Mouse (Mus musculus) Muller cell, postnatal 12 days (primary cell): ENCODE data around the gene Tmem198.

Experiments used
- DNase-seq: peaks from one replicate; pipeline ENCODE4 v3.0.0-alpha.2; 2015; ENCODE audit errors: inconsistent ontology term

The Tmem198 gene

GRCm38 (mm10) chr1:75478916-75479634, at the start of gene Tmem198, which contains the start of gene Chpf:
Tmem198 (plus strand) TSS chr1:75479532.
Chpf (minus strand) TSS chr1:75479307.
- DNase-seq = peak; percentile 99

DNA sequence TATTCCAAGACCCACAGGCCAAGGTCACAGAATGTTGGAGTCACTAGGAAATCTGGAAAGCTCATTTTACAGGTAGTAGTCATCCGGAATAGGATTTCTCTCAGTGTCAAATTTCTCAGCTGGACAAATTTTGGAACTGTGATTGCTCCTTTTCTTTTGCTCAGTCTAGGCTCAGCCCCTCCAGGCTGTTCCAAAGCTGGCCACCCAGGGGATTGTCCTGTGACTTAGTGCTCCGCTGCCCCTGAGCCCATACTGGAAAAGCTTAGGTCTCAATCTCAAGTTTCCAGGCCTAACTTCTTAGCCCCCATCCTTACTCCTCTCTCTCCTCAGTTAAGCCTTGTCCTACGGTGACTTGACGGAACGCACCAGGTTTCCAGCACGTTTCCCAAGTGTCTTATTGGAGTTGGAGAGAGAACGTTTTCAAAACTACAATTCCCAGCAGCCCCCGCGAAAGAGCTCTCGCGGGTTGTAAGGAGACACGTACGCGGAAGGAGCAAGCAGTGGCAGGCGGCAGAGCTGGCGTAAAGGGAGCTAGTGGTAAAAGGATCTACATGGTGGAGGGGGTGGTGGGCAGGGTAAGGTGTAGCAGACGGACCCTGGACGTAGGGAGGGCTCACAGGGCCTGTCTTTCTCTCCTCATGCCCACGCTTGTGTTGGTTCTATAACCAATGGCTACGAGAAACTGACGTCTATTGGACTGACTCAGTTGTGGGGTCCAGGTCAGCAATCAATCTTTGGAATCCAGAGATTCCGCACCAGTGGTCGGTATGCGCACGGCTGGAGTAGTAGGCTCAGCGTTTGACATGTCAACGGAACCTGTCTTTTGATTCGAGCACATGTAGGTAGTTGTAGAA, 43.6 kb upstream of the Tmem198 start, which contains the start of gene Gmppa:
TSS of gene Gmppa (plus strand) at position 456 of the 854 bp plus-strand sequence.
- DNase-seq = peak; percentile 78

GRCm38 (mm10) chr1:75438782-75439181, 40.5 kb upstream of the Tmem198 start:
- no peak for DNase-seq

- no peak for DNase-seq
Observed at GRCm38 (mm10) chr1:75440661-75441060, 38.7 kb upstream of the Tmem198 start.

DNA sequence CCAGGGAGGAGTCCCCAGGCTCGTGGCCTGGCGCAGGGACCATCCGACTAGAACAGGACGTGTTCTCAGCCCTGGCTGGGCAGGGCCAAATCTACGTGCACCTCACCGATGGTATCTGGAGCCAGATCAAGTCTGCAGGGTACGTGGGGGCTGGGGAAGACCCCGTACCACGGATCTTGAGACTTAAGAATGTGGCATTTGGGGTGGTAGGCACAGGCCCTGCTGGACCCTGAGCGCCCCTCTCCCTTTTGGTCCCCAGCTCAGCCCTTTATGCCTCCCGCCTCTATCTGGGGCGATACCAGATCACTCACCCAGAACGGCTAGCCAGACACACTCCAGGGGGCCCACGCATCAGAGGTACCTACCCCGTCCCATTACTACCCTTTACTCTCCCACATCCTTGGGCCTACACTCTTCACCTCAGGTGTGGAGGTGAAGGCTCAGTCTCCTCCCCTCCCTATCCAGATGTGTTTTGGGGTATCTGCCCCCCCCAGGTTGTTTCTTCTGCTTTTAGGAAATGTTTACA, 37.8 kb upstream of the Tmem198 start:
- no peak for DNase-seq

DNA sequence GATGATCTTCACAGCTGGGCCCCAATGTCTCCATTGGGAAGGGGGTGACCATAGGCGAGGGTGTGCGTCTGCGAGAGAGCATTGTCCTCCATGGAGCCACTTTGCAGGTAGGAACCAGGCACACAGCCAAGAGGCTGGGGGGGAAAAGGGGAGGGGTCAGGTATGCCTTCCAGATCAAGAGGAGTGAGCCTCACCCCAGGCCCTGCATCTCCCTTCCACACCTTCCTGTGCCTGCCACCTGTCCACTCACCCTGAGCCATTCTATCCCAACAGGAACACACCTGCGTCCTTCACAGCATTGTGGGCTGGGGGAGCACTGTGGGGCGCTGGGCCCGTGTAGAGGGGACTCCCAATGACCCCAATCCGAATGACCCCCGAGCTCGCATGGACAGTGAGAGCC, 37.2 kb upstream of the Tmem198 start:
- DNase-seq = no peak

- DNase-seq = no peak
Observed at GRCm38 (mm10) chr1:75442811-75443210, 36.5 kb upstream of the Tmem198 start.

DNA sequence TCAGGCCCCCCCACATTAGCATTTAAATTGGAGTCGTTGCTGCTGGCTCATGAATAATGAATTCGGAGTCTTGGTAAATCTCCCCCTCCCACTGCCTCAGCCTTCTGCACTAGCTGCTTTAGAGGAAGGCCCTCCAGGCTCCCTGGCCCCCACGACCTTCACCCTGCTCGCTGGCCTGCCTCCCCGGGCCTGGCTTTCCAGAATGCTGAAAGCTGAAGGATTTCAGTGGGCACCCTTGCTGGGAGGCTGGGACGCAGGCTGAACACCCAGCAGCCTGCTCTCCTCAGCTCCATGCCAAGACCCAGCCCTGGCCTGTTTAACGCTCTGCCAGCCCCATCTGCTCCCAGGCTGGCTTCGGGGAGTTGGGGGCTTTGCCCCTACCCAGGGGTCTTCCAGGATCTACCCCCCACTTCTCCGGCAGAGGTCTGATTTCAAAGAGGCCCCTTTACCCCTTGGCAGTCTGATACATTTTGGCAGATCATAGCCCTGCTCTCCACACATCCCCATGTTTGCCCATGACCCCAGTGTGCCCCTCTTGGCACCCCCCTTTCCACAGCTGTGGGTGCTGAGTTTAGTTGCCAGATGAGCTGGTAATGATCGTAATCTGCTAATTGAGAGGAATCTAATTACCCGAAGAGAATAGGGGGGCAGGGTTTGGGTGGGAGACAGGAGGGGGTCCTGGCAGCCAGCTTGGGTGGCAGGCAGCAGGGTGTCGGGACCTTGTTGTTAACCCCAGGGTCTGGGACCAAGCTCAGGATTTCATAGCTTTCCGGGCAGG, 35.9 kb upstream of the Tmem198 start:
- DNase-seq = no peak

DNA sequence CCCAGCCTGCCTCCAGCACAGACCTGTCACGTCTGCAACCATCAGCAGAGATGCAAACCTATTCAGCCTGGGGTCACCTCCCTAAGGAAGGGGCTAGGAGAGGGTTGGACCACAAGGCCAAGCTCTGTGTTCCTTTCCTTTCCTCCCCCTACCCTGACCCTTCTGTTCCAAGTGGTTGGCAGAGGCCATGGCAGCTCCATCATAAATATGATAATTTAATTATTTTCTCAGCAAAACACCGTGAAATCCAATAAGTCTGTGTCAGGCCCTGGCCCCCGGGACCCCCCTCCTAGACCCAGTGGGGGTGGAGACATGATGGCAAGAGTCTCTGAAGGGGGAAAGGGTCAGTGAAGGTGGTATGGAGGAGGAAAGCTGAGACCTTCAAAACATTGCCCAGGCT, 35.1 kb upstream of the Tmem198 start:
- DNase-seq = no peak

GRCm38 (mm10) chr1:75445141-75445701, 34.1 kb upstream of the Tmem198 start:
- DNase-seq = no peak

DNA sequence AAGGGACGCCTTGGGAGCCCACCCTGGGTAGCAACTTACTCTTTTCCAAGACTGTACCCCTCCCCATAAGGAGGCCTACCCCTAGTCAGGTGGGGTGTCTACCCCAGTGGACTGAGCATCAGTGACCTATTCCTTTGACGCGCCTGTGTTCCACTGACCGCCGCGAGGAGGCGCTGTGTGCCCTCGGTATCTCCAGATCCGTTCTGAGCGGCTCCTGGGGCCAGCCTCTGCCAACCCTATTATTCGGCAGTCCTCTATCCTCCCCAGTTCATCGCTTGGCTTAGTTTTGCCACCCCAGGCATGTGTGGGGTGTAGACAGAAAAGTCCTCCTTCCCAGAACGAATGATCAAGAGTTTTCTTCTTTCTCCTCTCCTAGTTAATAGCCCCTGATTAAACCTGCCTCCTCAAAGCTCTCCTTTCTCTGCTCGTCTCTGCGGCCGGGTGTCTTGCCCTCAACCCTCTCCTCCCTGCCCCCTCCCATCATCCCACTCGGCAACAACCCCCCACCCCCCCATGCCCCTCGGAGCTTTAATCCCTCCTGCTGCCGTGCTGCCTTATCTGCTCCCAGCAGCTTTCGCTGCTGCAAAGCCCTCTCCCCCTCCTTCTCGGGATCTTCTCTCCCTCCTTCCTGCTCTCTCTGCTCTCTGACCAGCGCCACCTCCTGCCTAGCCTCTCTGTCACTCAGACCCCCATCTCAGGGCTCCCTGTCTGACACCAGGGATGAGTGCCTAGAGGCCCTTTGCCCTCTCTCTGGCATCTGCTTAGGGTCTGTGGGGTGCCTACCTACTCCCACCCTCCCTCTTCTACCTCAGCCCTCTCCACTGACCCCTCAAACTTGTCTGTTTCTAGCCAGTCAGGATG, 33.4 kb upstream of the Tmem198 start:
- peak; percentile 73 for DNase-seq

DNA sequence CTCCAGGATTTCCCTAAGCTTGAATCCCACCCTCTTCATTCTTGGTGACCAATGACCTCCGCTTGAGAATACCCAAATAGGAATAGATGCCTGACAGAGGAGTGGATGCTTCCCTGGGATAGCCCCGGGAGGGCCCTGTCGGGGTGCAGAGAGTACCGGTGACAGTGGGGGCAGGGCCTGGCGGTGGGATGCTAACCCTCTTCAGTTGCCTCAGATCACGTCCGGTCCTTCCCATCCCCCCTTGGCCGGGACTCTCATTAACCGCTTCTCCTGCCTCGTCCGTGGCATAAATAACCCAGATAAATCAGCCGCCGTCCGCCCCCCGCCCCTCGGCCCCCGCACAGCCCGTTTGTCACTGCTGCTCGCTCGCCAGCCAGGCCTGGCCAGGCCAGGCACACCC, 32.7 kb upstream of the Tmem198 start:
- no peak for DNase-seq

DNA sequence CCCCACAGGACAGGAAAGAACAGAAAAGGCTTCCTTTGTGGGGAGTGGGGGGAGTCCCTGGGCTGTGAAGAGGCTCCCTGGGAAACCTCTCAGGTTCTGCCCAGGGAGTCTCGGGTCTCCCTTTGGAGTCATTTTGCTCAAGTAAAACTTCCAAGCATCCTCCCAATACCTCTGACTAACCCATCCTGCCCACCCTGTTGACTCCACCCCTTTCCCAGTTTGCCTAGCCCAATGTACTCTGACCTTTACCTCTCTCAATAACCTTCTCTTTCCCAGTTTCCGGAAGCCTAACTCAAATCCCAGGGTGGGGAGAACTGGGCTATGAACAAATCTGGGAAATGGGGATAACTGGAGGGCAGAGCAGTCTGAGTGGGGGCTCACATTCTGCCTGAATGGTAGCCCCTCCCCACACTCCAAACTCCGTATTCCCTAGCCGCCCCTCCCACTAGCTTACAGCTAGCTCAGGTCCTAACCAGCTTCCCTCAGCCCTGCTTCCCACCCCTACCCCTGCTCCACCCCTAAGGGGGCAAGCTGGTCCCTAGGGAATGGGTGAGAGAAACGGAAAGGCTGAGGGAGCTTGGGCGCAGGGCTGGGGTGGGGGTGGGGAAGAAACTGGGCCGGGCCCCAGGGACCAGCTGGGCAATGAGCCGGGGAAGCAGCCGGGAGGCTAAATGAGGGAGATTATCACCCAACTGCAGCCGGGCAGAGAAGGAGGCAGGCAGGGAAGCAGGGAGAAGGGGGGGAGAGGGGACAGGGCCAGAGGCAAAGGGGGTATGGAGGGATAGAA, 31.9 kb upstream of the Tmem198 start:
- DNase-seq = no peak

DNA sequence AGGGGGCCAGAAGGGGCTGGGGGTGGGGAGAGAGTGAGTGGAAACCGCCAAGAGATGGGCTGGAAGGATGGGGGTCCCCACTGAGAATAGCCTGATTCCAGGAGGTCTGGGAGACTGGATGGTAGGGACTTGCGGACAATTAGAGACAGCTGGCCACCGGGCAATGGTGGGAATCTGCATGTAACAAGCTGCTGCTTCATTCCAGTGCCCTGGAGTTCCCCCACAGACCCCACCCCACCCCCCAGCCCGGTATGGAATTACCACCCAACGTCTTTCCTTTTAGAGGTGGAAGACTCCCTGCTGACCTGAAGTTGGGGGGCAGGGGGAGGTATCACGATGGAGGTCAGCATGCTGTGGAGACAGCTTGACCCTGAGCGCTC, 31.3 kb upstream of the Tmem198 start:
- no peak for DNase-seq

- DNase-seq = no peak
Observed at GRCm38 (mm10) chr1:75448937-75449336, 30.4 kb upstream of the Tmem198 start.

- no peak for DNase-seq
Observed at GRCm38 (mm10) chr1:75449377-75450135, 29.8 kb upstream of the Tmem198 start.

- no peak for DNase-seq
Observed at GRCm38 (mm10) chr1:75450314-75451005, 28.9 kb upstream of the Tmem198 start, which contains the start of gene Asic4. Asic4 (plus strand) TSS chr1:75450436.

GRCm38 (mm10) chr1:75451900-75452299, 27.4 kb upstream of the Tmem198 start:
- DNase-seq = no peak
